Mouse (Mus musculus) forebrain, embryonic 11.5 days (tissue): ENCODE measurements around the gene Zfp560. TPM values are rescaled to one million over a fixed set of nuclear protein-coding genes. Genes with fewer than 3 reads are reported as not detected.

ENCODE experiments used
- ATAC-seq: fragments of 200-750 bp; cut with Nextera tagmentation; replicated peaks from 2 replicates; pipeline ENCODE4 v1.8.0; 2017; ENCODE audit warnings: moderate TSS enrichment; ENCODE audit not compliant: low FRiP score
- DNase-seq: peaks from one replicate; pipeline ENCODE4 v3.0.0-alpha.2; 2017; ENCODE audit warnings: low spot score
- H3K27ac ChIP-seq: fragments of 300-500 bp; sonication (generic); 2 replicates; pipeline ENCODE4 v1.5.1; 2014; ENCODE audit warnings: low read depth, low read length
- H3K27me3 ChIP-seq: fragments of 300-500 bp; sonication (generic); 2 replicates; pipeline ENCODE4 v1.6.1; 2014; ENCODE audit warnings: mild to moderate bottlenecking, low read length, mixed read lengths; ENCODE audit not compliant: control insufficient read depth, insufficient read depth
- H3K36me3 ChIP-seq: fragments of 300-500 bp; sonication (generic); 2 replicates; pipeline ENCODE4 v1.6.1; 2014; ENCODE audit warnings: mild to moderate bottlenecking, low read length, moderate library complexity, mixed read lengths; ENCODE audit not compliant: control insufficient read depth, insufficient read depth
- H3K4me1 ChIP-seq: fragments of 300-500 bp; sonication (generic); replicated peaks from 2 replicates; pipeline ENCODE4 v1.6.1; 2014; ENCODE audit warnings: low read length, mixed read lengths; ENCODE audit not compliant: control insufficient read depth, insufficient read depth
- H3K4me2 ChIP-seq: fragments of 300-500 bp; sonication (generic); 2 replicates; pipeline ENCODE4 v1.6.1; 2014; ENCODE audit warnings: low read depth, mild to moderate bottlenecking, low read length, moderate library complexity, mixed read lengths; ENCODE audit not compliant: severe bottlenecking
- H3K4me3 ChIP-seq: fragments of 300-500 bp; sonication (generic); 2 replicates; pipeline ENCODE4 v1.5.1; 2014; ENCODE audit warnings: low read depth, low read length
- H3K9ac ChIP-seq: fragments of 300-500 bp; sonication (generic); 2 replicates; pipeline ENCODE4 v1.6.1; 2014; ENCODE audit warnings: low read length
- H3K9me3 ChIP-seq: fragments of 300-500 bp; sonication (generic); 2 replicates; pipeline ENCODE4 v1.6.1; 2016; ENCODE audit warnings: low read length, mixed read lengths; ENCODE audit not compliant: control insufficient read depth
- WGBS: fragments of 180-500 bp; shearing (Covaris S2); extraction: QIAGEN DNeasy Blood & Tissue Kit; methylation state at CpG from one replicate; pipeline ENCODE4 v1.1.7; 2014; 5-methylcytosine and 5-hydroxymethylcytosine counted together
- polyA plus RNA-seq: library from polyadenylated mRNA; unstranded; fragments of >200 nt; fragmentation: Nextera tagmentation; extraction: Ambion mirVana; gene quantifications from 2 replicates; pipeline ENCODE4 v1.2.1, GENCODE M21; 2014

Zfp560 gene
- polyA plus RNA-seq, result 31.9 and 35.1 TPM in 2 replicates

DNA sequence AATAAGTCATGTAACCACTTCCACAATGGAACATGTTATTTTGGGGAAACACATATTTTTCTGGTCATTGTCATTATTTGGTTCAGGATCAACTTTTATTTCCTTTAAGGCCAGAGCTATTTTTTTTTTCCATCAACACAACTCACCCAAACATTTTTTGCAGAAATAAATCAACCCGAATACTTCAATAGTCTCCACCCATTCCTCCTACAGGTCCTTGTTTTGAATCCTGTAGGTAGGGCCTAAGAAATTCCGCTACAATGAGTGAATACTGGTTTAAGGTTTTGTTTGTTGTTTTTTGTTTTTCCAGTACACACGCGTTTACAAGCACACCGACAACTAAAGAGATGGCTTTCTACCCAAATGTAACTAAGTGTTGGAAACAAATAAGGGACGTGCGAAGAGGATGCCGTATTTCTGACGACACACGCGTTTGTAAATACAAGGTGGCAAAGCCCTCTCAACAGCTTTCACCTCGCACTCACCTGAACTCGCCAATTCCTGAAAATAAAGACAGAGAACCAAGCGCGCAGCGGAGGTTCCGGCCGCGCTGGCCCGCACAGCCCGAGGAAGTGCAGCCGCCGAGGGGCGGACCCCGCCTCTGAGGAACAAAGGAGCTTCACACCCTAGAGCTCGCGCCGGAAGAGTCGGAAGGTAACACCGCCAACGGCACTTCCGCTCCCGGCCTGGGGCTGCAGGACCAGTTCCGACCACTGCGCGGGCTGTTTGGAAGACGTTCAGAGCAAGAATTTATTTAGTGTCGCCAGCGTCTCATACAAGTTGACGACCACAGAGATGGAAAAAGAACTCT lies at the start of gene Zfp560:
Zfp560 (minus strand) TSS at position 646 of the 811 bp plus-strand sequence.
- Histone ChIP-seq H3K27me3 (no peaks in the 10 kb centered on the region), H3K36me3 (no peaks in the 10 kb centered on the region), H3K4me1 (no peaks in the 10 kb centered on the region), H3K4me2 (peak within 1 kb of the TSS; percentile 48), H3K27ac (no peak within 1 kb of the TSS), H3K4me3 (peak within 1 kb of the TSS; percentile 55), H3K9ac (peak within 1 kb of the TSS; percentile 81), H3K9me3 (no peaks in the 10 kb centered on the region)
- ATAC-seq (peak; percentile 99), DNase-seq (peak; percentile 97)
- WGBS, result 4% methylated on average over 40 of the region's 40 CpGs

DNA sequence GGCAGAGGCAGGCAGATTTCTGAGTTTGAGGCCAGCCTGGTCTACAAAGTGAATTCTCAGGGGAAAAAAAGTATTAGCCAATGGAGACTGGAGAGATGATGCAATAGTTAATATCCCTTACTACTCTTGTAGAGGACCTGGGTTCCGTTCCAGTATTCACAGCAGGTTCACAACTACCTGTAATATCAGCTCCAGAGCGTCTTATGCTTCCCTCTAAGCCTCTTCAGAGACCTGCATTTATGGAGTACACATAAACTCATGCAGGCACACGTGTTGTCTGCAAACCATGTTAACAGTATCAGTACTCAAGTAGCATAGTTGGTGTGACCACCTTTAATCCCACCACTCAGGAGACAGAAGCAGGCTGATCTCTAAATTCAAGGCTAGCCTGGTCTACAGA lies 45.0 kb upstream of the Zfp560 start:
- WGBS, result 83% methylated on average over 3 of the region's 3 CpGs
- no peaks in the 10 kb centered on the region for H3K9me3 ChIP-seq
- no peak overlapping the region for H3K4me3 ChIP-seq
- H3K4me2 ChIP-seq, result no peak overlapping the region
- H3K9ac ChIP-seq, result no peak overlapping the region
- DNase-seq, result no peak
- H3K4me1 ChIP-seq, result no peaks in the 10 kb centered on the region
- no peaks in the 10 kb centered on the region; the same call in 1 of the 2 replicates for H3K36me3 ChIP-seq
- H3K27ac ChIP-seq, result no peak overlapping the region
- no peak for ATAC-seq
- no peaks in the 10 kb centered on the region for H3K27me3 ChIP-seq

DNA sequence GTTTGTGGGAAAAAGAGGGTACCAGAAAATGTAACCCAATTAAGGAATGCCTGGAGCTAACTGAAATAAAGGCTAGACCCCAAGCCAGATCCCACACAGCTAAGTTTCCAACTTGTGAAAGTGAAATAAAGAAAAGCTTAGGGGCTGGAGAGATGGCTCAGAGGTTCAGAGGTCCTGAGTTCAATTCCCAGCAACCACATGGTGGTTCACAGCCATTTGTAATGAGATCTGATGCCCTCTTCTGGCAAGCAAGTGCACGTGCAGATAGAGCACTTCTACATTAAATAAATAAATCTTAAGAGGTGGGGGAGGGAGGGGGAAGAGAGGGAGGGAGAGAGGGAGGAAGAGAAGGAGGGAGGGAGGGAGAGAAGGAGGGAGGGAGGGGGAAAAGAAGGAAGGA lies 26.5 kb upstream of the Zfp560 start:
- H3K27ac ChIP-seq, result no peak overlapping the region
- ATAC-seq (no peak), DNase-seq (no peak)
- H3K9me3 ChIP-seq, result no peaks in the 10 kb centered on the region
- H3K36me3 ChIP-seq, result no peaks in the 10 kb centered on the region
- no peaks in the 10 kb centered on the region for H3K27me3 ChIP-seq
- no peak overlapping the region for H3K9ac ChIP-seq
- H3K4me3 ChIP-seq, result no peak overlapping the region
- H3K4me2 ChIP-seq, result no peak overlapping the region
- no peaks in the 10 kb centered on the region for H3K4me1 ChIP-seq
- WGBS, result 58% methylated on average over 1 of the region's 1 CpGs

DNA sequence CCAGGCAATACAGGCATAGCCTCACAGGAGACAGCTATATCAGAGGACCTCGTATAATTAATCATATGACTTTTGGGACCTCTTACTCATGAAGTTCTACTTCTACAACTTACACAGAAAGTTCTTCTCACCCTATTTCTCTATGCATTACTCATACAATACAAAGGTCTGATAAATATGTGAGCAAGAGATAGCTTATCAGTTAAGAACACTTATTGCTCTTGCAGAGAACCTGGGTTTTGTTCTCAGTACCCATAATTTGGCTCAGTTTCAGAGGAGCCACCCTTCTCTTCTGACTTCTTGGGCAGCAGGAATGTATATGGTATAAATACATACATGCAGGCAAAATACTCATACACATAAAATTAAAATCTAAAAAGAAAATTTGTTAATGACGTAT lies 24.3 kb upstream of the Zfp560 start:
- H3K9ac ChIP-seq, result no peak overlapping the region
- no peaks in the 10 kb centered on the region for H3K36me3 ChIP-seq
- no peak overlapping the region for H3K4me3 ChIP-seq
- H3K27ac ChIP-seq, result no peak overlapping the region
- 89% methylated on average over 2 of the region's 2 CpGs for WGBS
- H3K9me3 ChIP-seq, result no peaks in the 10 kb centered on the region
- H3K4me2 ChIP-seq, result no peak overlapping the region
- no peaks in the 10 kb centered on the region for H3K27me3 ChIP-seq
- no peak for DNase-seq
- ATAC-seq, result no peak
- no peaks in the 10 kb centered on the region for H3K4me1 ChIP-seq

DNA sequence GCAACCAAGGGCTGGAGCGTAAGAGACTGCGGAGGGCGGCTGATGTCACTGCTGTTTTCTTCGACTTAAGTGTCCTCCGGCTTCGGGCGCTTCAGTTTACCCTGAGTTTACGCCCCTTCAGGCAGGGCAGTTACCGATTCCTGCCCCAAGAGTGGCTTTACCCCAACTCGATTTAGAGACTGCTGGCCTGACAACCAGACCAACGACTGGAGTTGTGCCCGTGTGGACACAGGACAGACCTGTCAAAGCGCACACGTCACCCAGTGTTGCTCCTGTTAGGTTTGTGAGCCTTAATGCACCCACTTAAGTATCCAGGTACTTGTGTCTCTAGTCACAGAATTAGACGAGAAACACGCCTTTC lies 346 bp upstream of the Zfp560 start:
- ATAC-seq, result peak; percentile 80
- no peaks in the 10 kb centered on the region for H3K36me3 ChIP-seq
- H3K27ac ChIP-seq, result no peak overlapping the region

DNA sequence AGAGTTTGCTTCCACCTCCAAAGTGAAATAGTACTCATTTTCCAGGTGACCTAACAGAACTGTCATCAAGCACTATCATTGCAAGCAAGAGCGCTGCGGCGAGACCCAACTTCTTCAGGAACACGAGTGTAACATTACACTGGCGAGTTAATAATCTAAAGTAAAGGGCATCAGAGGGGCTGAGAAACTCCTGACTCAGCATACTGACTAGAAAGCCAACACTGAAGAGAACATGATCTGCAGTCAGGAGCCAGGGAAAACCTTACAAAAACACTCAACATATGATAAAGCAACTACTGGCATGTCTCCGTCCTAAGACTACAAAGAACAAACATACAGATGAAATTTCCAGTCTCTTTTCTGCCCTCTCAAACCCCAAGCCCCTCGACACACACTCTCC lies 1.3 kb downstream of the Zfp560 start:
- no peak overlapping the region for H3K4me2 ChIP-seq
- WGBS, result 94% methylated on average over 7 of the region's 7 CpGs
- H3K27ac ChIP-seq, result no peak overlapping the region
- H3K4me1 ChIP-seq, result no peaks in the 10 kb centered on the region
- H3K27me3 ChIP-seq, result no peaks in the 10 kb centered on the region
- H3K36me3 ChIP-seq, result no peaks in the 10 kb centered on the region
- H3K9me3 ChIP-seq, result no peaks in the 10 kb centered on the region
- no peak overlapping the region for H3K9ac ChIP-seq
- DNase-seq, result no peak
- no peak overlapping the region for H3K4me3 ChIP-seq
- no peak for ATAC-seq

More for the DNA sequence above, 346 bp upstream of the Zfp560 start:
- Histone ChIP-seq H3K27me3 (no peaks in the 10 kb centered on the region), H3K4me2 (peak overlapping the region; percentile 48), H3K4me1 (no peaks in the 10 kb centered on the region), H3K9ac (peak overlapping the region; percentile 81), H3K9me3 (no peaks in the 10 kb centered on the region), H3K4me3 (peak overlapping the region; percentile 55)
- DNase-seq, result no peak
- WGBS, result 17% methylated on average over 16 of the region's 16 CpGs

DNA sequence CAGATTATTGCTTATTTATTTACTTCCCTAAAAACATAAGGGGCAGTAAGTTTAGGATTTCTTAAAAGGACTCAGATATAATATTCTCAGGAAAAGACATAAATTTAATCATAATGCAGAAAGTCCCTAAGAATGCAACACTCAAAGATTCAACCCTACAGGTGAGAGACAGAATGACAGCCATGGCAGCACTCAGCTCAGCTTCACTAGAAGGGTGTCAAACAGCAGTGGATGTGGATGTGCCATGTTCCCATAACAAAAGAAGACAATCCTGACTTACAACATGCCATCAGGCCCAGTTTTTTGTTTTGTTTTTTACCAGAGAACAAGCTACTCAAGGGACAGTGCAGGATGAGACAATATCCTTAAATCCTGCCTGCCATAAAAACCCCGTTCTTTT lies 10.3 kb downstream of the Zfp560 start:
- Histone ChIP-seq H3K27me3 (no peaks in the 10 kb centered on the region), H3K4me3 (no peak overlapping the region), H3K27ac (no peak overlapping the region), H3K9me3 (no peaks in the 10 kb centered on the region; the same call in 1 of the 2 replicates), H3K4me2 (no peak overlapping the region), H3K9ac (no peak overlapping the region), H3K4me1 (no peaks in the 10 kb centered on the region), H3K36me3 (no peaks in the 10 kb centered on the region)
- ATAC-seq (no peak), DNase-seq (no peak)
- WGBS, result 97% methylated on average over 1 of the region's 1 CpGs

DNA sequence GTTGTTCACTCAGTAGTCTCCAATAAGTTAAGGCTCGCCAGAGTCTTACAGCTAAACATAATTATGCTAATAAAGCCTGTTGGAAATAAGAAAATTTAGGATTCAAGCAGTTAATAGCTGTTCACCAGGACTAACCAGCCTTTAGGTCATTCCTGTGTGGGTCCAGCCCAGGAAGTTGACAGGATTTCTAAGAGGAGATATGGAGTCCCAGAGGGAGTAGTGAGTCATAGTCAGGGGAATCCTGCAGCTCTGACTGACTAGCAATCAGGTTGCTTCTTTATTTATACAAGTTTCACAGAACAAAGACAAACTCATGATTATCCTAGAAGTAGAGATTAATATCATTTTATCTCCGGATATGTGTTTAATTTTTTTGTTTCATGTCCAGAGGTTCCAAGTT lies 17.7 kb downstream of the Zfp560 start:
- no peaks in the 10 kb centered on the region for H3K27me3 ChIP-seq
- H3K36me3 ChIP-seq, result no peaks in the 10 kb centered on the region; the same call in 1 of the 2 replicates
- H3K4me3 ChIP-seq, result no peak overlapping the region
- H3K9ac ChIP-seq, result no peak overlapping the region
- H3K4me2 ChIP-seq, result no peak overlapping the region
- no peaks in the 10 kb centered on the region for H3K4me1 ChIP-seq
- H3K9me3 ChIP-seq, result 0 out of 2 replicates have a peak, but pooled peaks cover 2% of the 10 kb centered on the region
- H3K27ac ChIP-seq, result no peak overlapping the region
- no peak for DNase-seq
- ATAC-seq, result no peak
- WGBS, result 85% methylated on average over 2 of the region's 2 CpGs

DNA sequence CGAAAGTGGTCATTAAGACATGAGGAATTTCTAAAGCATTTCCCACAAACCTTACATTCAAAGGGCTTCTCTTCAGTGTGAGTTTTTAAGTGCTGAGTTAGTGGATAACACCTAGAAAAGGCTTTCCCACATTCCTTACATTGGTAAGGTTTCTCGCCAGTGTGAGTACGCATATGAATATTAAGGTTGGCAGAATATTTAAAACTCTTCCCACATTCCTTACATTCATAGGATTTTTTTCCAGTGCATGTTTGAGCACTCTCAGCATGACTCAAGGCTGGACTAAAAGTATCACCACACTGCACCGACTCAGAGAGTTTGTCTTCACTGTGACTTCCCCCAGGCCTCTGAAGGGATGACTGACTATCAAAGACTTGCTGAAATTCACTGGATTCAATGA lies 36.5 kb downstream of the Zfp560 start:
- Histone ChIP-seq H3K4me2 (no peak overlapping the region), H3K9me3 (no peaks in the 10 kb centered on the region; the same call in 1 of the 2 replicates), H3K27me3 (no peaks in the 10 kb centered on the region), H3K4me1 (no peaks in the 10 kb centered on the region), H3K36me3 (peaks cover 15% of the 10 kb centered on the region), H3K27ac (no peak overlapping the region), H3K4me3 (no peak overlapping the region), H3K9ac (no peak overlapping the region)
- WGBS, result 91% methylated on average over 4 of the region's 4 CpGs
- no peak for ATAC-seq
- no peak for DNase-seq
